38 mouse cellular contexts compared by ENCODE assay signal in the genomic region with DNA sequence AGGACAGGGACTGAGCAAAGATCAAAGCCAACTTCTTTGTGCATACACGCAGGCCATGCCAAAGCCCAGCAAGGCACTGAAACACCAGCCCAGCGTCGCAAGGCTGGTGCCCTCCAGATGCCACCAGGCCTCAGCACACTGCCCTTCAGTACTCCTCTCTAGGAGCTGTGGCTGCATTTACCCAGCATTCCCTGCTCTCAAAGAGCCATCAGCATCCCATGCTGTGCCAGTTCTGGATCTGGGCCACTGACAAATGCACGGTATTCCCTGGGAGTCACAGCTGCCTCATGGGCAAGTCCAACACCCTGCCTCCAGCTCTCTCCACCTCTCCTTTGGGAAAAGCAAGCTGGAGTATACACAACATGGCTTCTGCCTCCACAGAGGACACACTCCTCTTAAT. TPM values are rescaled to one million over a fixed set of nuclear protein-coding genes. Genes with fewer than 3 reads are reported as not detected.
DNase-seq lines count a peak whose midpoint lies in the region; ATAC-seq lines count a peak whose summit lies in the region.
"Had no signal": no experiment of that assay in that cellular context is flagged by ENCODE, and none has a peak within 500 bp of the region (broad histone marks: within the 10 kb centered on the region; RNA-seq: fewer than 3 reads in every experiment).

No protein-coding gene starts in this region.

- H3K9ac ChIP-seq in midbrain, embryonic 14.5 days (replicated peaks; ENCODE audit: low read length) = no peak overlapping the region
- H3K9ac ChIP-seq in midbrain, embryonic 15.5 days = no peak overlapping the region
- no peak overlapping the region for H3K9ac ChIP-seq in embryonic facial prominence, embryonic 14.5 days (ENCODE audit: low read depth, low read length)
- H3K9ac ChIP-seq in kidney, embryonic 16.5 days (replicated peaks; ENCODE audit: low read length) = no peak overlapping the region
- H3K9ac ChIP-seq: embryonic facial prominence, embryonic 12.5 days; heart, embryonic 15.5 days; limb, embryonic 13.5 days had no signal

- 75% methylated on average over 4 of the region's 4 CpGs for WGBS in midbrain, embryonic 14.5 days
- 70% methylated on average over 4 of the region's 4 CpGs for WGBS in midbrain, embryonic 15.5 days
- WGBS in embryonic facial prominence, embryonic 14.5 days = 87% methylated on average over 4 of the region's 4 CpGs
- 89% methylated on average over 4 of the region's 4 CpGs for WGBS in kidney, embryonic 16.5 days

- no peaks in the 10 kb centered on the region for H3K36me3 ChIP-seq in midbrain, embryonic 14.5 days (ENCODE audit: control insufficient read depth, insufficient read depth, low read length)
- no peaks in the 10 kb centered on the region for H3K36me3 ChIP-seq in midbrain, embryonic 15.5 days (replicated peaks)
- H3K36me3 ChIP-seq in embryonic facial prominence, embryonic 14.5 days (ENCODE audit: control insufficient read depth, insufficient read depth, low read length) = no peaks in the 10 kb centered on the region
- no peaks in the 10 kb centered on the region for H3K36me3 ChIP-seq in kidney, embryonic 16.5 days (ENCODE audit: insufficient read depth, low read length)
- H3K36me3 ChIP-seq: embryonic facial prominence, embryonic 12.5 days; G1E; heart, embryonic 10.5 days; heart, embryonic 15.5 days; limb, embryonic 13.5 days had no signal

- no peak overlapping the region for H3K4me2 ChIP-seq in midbrain, embryonic 14.5 days (ENCODE audit: low read length)
- H3K4me2 ChIP-seq in midbrain, embryonic 15.5 days = no peak overlapping the region
- no peak overlapping the region for H3K4me2 ChIP-seq in embryonic facial prominence, embryonic 14.5 days (ENCODE audit: low read depth, low read length)
- no peak overlapping the region for H3K4me2 ChIP-seq in kidney, embryonic 16.5 days (replicated peaks; ENCODE audit: low read depth, low read length)
- H3K4me2 ChIP-seq: embryonic facial prominence, embryonic 12.5 days; heart, embryonic 15.5 days; limb, embryonic 13.5 days; liver, embryonic 11.5 days had no signal

- H3K27me3 ChIP-seq in midbrain, embryonic 14.5 days (ENCODE audit: control insufficient read depth, insufficient read depth, low read length) = no peaks in the 10 kb centered on the region
- no peaks in the 10 kb centered on the region for H3K27me3 ChIP-seq in midbrain, embryonic 15.5 days (replicated peaks)
- H3K27me3 ChIP-seq in embryonic facial prominence, embryonic 14.5 days (replicated peaks; ENCODE audit: control insufficient read depth, insufficient read depth, low read length) = no peaks in the 10 kb centered on the region
- no peaks in the 10 kb centered on the region for H3K27me3 ChIP-seq in kidney, embryonic 16.5 days (ENCODE audit: insufficient read depth, low read length)
- H3K27me3 ChIP-seq: embryonic facial prominence, embryonic 12.5 days; heart, embryonic 15.5 days; limb, embryonic 13.5 days had no signal

- peak; percentile 24 for DNase-seq in adrenal gland, postnatal 14 days
- DNase-seq in adrenal gland, postnatal 25 days = no peak
- DNase-seq in frontal cortex, postnatal 10 days (ENCODE audit: low spot score in 2 of 2) = no peak
- DNase-seq in midbrain, embryonic 14.5 days = no peak
- DNase-seq in embryonic facial prominence, embryonic 14.5 days (ENCODE audit: low spot score) = peak; percentile 24
- DNase-seq: adrenal gland, postnatal 10 days; cerebellum, adult 8-10 months; cerebellum, postnatal 25 days; gastrocnemius, postnatal 25 days; heart, adult 11 months; kidney, adult 11 months; kidney, postnatal 4 days; lung, postnatal 36 days; right cerebral cortex, postnatal 4 days; thymus, adult 18-20 months; thymus, postnatal 25 days had no signal

- no peak overlapping the region for H3K4me3 ChIP-seq in midbrain, embryonic 14.5 days (replicated peaks; ENCODE audit: low read depth, low read length)
- H3K4me3 ChIP-seq in midbrain, embryonic 15.5 days = no peak overlapping the region
- H3K4me3 ChIP-seq in embryonic facial prominence, embryonic 14.5 days (ENCODE audit: low read depth, low read length) = no peak overlapping the region
- no peak overlapping the region for H3K4me3 ChIP-seq in kidney, embryonic 16.5 days (ENCODE audit: low read length)
- H3K4me3 ChIP-seq: embryonic facial prominence, embryonic 12.5 days; heart, embryonic 10.5 days; heart, embryonic 15.5 days; limb, embryonic 13.5 days had no signal

- peak; percentile 69 for ATAC-seq in frontal cortex, adult (ENCODE audit: low TSS enrichment)
- no peak for ATAC-seq in midbrain, embryonic 14.5 days (ENCODE audit: low FRiP score, low TSS enrichment)
- ATAC-seq in midbrain, embryonic 15.5 days (replicated peaks) = no peak
- ATAC-seq in embryonic facial prominence, embryonic 14.5 days (ENCODE audit: low read depth) = no peak
- no peak for ATAC-seq in kidney, embryonic 16.5 days (ENCODE audit: low FRiP score, low TSS enrichment)
- ATAC-seq: inflammation-experienced regulatory T-cells, adult 6 months had no signal

- no peaks in the 10 kb centered on the region; the same call in 1 of the 2 replicates for H3K9me3 ChIP-seq in midbrain, embryonic 14.5 days (ENCODE audit: control insufficient read depth, low read length)
- H3K9me3 ChIP-seq in midbrain, embryonic 15.5 days = no peaks in the 10 kb centered on the region
- H3K9me3 ChIP-seq in embryonic facial prominence, embryonic 14.5 days (ENCODE audit: control insufficient read depth, low read length) = 0 out of 2 replicates have a peak, but pooled peaks cover 3% of the 10 kb centered on the region
- H3K9me3 ChIP-seq in kidney, embryonic 16.5 days (ENCODE audit: low read length) = peaks cover 6% of the 10 kb centered on the region; the same call in 1 of the 2 replicates
- H3K9me3 ChIP-seq: G1E; heart, embryonic 15.5 days had no signal

- 0 out of 2 replicates have a peak overlapping the region, but pooled peaks have one; percentile 32 for H3K27ac ChIP-seq in midbrain, embryonic 14.5 days (replicated peaks; ENCODE audit: low read depth, low read length)
- no peak overlapping the region for H3K27ac ChIP-seq in midbrain, embryonic 15.5 days
- no peak overlapping the region for H3K27ac ChIP-seq in embryonic facial prominence, embryonic 14.5 days (replicated peaks; ENCODE audit: low read depth, low read length)
- H3K27ac ChIP-seq in kidney, embryonic 16.5 days (ENCODE audit: low read length) = no peak overlapping the region
- H3K27ac ChIP-seq: embryonic facial prominence, embryonic 12.5 days; heart, embryonic 10.5 days; heart, embryonic 15.5 days; kidney, postnatal 0 days; limb, embryonic 13.5 days; stomach, postnatal 0 days had no signal

- H3K4me1 ChIP-seq in midbrain, embryonic 14.5 days (ENCODE audit: control insufficient read depth, insufficient read depth, low read length) = peaks cover 6% of the 10 kb centered on the region; the same call in 1 of the 2 replicates
- H3K4me1 ChIP-seq in midbrain, embryonic 15.5 days = peaks cover 12% of the 10 kb centered on the region; the same call in 1 of the 2 replicates
- no peaks in the 10 kb centered on the region for H3K4me1 ChIP-seq in embryonic facial prominence, embryonic 14.5 days (ENCODE audit: control insufficient read depth, insufficient read depth, low read length)
- H3K4me1 ChIP-seq in kidney, embryonic 16.5 days (ENCODE audit: insufficient read depth, low read length) = no peaks in the 10 kb centered on the region

RNA-seq across cellular contexts. Expression of gene Psapl1, which starts 16.3 kb away (rescaled TPM):
- not detected in 2 replicates for total RNA-seq in adrenal gland, postnatal 14 days (2021)
- total RNA-seq in adrenal gland, postnatal 25 days (2021) = not detected in 2 replicates
- not detected in 2 replicates for polyA plus RNA-seq in midbrain, embryonic 14.5 days (2014; fragmentation: Nextera tagmentation; extraction: Ambion mirVana)
- polyA plus RNA-seq in midbrain, embryonic 15.5 days (2015; fragmentation: Nextera tagmentation; extraction: Ambion mirVana) = 0.06 and 0.23 TPM in 2 replicates
- polyA plus RNA-seq in embryonic facial prominence, embryonic 14.5 days (2014; fragmentation: Nextera tagmentation; extraction: Ambion mirVana) = 3.6 and 7.5 TPM in 2 replicates
- 0.26 and 0.42 TPM in 2 replicates for polyA plus RNA-seq in kidney, embryonic 16.5 days (2015; fragmentation: Nextera tagmentation; extraction: Ambion mirVana)
- total RNA-seq: adrenal gland, postnatal 10 days; gastrocnemius, postnatal 25 days; heart, postnatal 25 days; layer of hippocampus, adult 8-10 months; layer of hippocampus, postnatal 25 days; left cerebral cortex, adult 8-10 months; left cerebral cortex, postnatal 36 days; megakaryocyte, adult 5-6 weeks; neutrophil, adult 5-6 weeks had no signal
- polyA plus RNA-seq: G1E; hindbrain, embryonic 11.5 days; inflammation-experienced regulatory T-cells, adult 6 months; liver, embryonic 16.5 days; spleen, adult 2 months had no signal

Comparison
In these comparisons a context has a peak if more than half of its experiments do, and no peak if none do; other contexts are left out.
1. DNase-seq: peak in adrenal gland, postnatal 14 days (single experiment) and embryonic facial prominence, embryonic 14.5 days (single experiment); none in adrenal gland, postnatal 25 days (single experiment), frontal cortex, postnatal 10 days (0 of 2) and midbrain, embryonic 14.5 days (single experiment).